Mouse (Mus musculus) embryonic facial prominence, embryonic 15.5 days (tissue): ENCODE results near the gene Sertad1. TPM values are rescaled to one million over a fixed set of nuclear protein-coding genes. Genes with fewer than 3 reads are reported as not detected.
A peak's percentile ranks its signal among the peaks of the same experiment; 100 is the strongest.

Experiments
- ATAC-seq: fragments of 200-750 bp; cut with Nextera tagmentation; 2 replicates; pipeline ENCODE4 v1.8.0; 2017; ENCODE audit warnings: low read depth, moderate TSS enrichment; ENCODE audit not compliant: insufficient number of reproducible peaks, low FRiP score, low TSS enrichment
- H3K27ac ChIP-seq: fragments of 300-500 bp; sonication (generic); replicated peaks from 2 replicates; pipeline ENCODE4 v1.5.1; 2015; ENCODE audit warnings: mild to moderate bottlenecking, inconsistent platforms
- H3K27me3 ChIP-seq: fragments of 300-500 bp; sonication (generic); 2 replicates; pipeline ENCODE4 v1.6.1; 2015; ENCODE audit warnings: inconsistent platforms
- H3K36me3 ChIP-seq: fragments of 300-500 bp; sonication (generic); 2 replicates; pipeline ENCODE4 v1.6.1; 2015; ENCODE audit warnings: mild to moderate bottlenecking, inconsistent platforms
- H3K4me1 ChIP-seq: fragments of 300-500 bp; sonication (generic); 2 replicates; pipeline ENCODE4 v1.6.1; 2015; ENCODE audit warnings: inconsistent platforms
- H3K4me2 ChIP-seq: fragments of 300-500 bp; sonication (generic); replicated peaks from 2 replicates; pipeline ENCODE4 v1.6.1; 2015; ENCODE audit warnings: mild to moderate bottlenecking, inconsistent platforms
- H3K4me3 ChIP-seq: fragments of 300-500 bp; sonication (generic); replicated peaks from 2 replicates; pipeline ENCODE4 v1.5.1; 2015; ENCODE audit warnings: mild to moderate bottlenecking, inconsistent platforms
- H3K9ac ChIP-seq: fragments of 300-500 bp; sonication (generic); 2 replicates; pipeline ENCODE4 v1.6.1; 2015; ENCODE audit warnings: inconsistent platforms
- H3K9me3 ChIP-seq: fragments of 300-500 bp; sonication (generic); replicated peaks from 2 replicates; pipeline ENCODE4 v1.6.1; 2016; ENCODE audit warnings: inconsistent platforms
- WGBS: fragments of 180-500 bp; shearing (Covaris S2); methylation state at CpG from one replicate; pipeline ENCODE4 v1.1.7; 2015; 5-methylcytosine and 5-hydroxymethylcytosine counted together
- polyA plus RNA-seq: library from polyadenylated mRNA; unstranded; fragments of >200 nt; fragmentation: Nextera tagmentation; extraction: Ambion mirVana; gene quantifications from 2 replicates; pipeline ENCODE4 v1.2.1, GENCODE M21; 2015

Sertad1 gene
- polyA plus RNA-seq, 1 experiment from 2014 or later = 41.7 TPM

DNA sequence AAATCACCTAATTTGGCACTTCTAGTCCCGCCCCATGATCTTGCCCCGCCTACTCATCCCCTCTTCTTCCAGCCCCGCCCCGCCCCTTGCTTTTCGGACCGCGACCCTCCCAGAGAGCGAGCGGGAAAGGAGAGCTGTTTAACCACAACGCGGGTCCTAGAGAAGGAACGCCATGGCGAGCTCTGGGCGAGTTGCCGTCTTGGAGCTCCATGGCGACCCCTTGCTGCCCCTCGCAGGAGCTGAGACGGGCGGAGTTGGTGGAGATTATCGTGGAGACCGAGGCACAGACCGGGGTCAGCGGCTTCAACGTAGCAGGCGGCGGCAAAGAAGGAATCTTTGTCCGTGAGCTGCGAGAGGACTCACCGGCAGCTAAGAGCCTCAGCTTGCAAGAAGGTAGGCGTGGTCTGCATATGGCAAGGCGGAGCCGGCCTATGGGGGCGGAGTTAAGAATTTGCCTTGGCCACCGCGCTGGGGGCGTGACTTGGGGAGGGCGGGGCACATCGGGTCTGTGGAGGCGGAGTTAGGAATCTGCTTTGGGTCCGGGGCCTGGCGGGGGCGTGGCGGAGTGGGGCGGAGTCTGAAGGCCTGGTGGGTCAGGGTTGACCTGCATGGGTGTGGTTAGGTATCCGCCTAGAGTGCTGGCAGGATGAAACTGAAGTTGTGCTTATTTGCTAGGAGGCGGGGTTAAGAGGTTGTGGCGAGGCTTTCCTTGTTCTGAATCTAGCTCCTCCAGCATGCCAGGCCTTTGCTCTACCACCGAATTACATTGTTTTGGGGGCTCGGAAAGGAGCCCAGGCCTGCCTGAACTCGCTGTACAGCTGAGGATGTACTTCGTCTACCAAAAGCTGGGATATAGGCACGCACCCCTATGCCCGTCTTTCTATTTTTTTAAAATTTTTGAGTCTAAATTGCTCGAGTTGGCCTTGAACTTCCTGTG, 21.3 kb downstream of the Sertad1 start:
- no peaks in the 10 kb centered on the region for H3K36me3 ChIP-seq
- H3K27me3 ChIP-seq = no peaks in the 10 kb centered on the region
- peak overlapping the region; percentile 60 for H3K9ac ChIP-seq
- peak overlapping the region; percentile 66 for H3K4me3 ChIP-seq
- H3K27ac ChIP-seq = peak overlapping the region; percentile 100
- peaks cover 16% of the 10 kb centered on the region for H3K4me1 ChIP-seq
- peak overlapping the region; percentile 81 for H3K4me2 ChIP-seq
- peak; percentile 92 for ATAC-seq
- under 1% methylated on average over 54 of the region's 54 CpGs for WGBS
- no peaks in the 10 kb centered on the region for H3K9me3 ChIP-seq

DNA sequence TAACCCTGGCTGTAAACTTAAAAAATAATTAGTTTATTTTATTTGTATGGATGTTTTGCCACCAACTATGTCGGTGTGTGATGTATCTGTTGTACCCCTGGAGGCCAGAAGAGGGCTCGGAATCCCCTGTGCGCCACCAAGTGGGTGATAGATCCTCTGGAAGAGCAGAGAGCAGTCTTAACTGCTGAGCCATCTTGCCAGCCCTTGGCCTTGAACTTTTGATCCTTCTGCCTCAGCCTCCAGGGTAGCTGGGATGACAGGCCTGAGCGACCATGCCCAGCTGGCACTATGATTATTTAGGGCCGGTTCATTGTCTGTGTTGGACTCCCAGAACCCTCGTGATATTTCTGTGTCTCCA, 21.9 kb downstream of the Sertad1 start:
- Histone ChIP-seq H3K4me2 (peak overlapping the region; percentile 81), H3K4me1 (peaks cover 16% of the 10 kb centered on the region), H3K27me3 (no peaks in the 10 kb centered on the region), H3K4me3 (peak overlapping the region; percentile 66), H3K27ac (peak overlapping the region; percentile 100), H3K9me3 (no peaks in the 10 kb centered on the region), H3K9ac (no peak overlapping the region), H3K36me3 (no peaks in the 10 kb centered on the region)
- no peak for ATAC-seq
- WGBS = 18% methylated on average over 6 of the region's 6 CpGs

DNA sequence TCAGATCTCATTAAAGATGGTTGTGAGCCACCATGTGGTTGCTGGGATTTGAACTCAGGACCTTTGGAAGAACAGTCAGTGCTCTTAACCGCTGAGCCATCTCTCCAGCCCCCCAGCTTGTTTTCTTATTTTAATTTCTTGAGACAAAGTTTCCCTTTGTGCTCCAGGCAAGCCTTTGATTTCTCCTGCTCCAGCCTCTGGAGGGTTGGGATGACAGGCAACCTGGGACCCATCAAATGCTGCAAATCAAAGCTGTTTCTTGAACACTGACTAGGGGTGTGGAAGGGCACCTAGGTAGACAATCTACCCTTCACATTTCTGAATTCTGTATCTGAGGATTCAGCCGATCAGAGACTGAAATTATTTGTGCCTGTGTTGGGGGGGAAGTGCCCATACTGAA, 24.1 kb downstream of the Sertad1 start:
- H3K36me3 ChIP-seq = no peaks in the 10 kb centered on the region
- no peak overlapping the region for H3K4me2 ChIP-seq
- no peaks in the 10 kb centered on the region for H3K27me3 ChIP-seq
- H3K9me3 ChIP-seq = no peaks in the 10 kb centered on the region
- ATAC-seq = no peak
- H3K9ac ChIP-seq = no peak overlapping the region
- no peak overlapping the region for H3K4me3 ChIP-seq
- peaks cover 16% of the 10 kb centered on the region for H3K4me1 ChIP-seq
- H3K27ac ChIP-seq = no peak overlapping the region
- 77% methylated on average over 2 of the region's 2 CpGs for WGBS

DNA sequence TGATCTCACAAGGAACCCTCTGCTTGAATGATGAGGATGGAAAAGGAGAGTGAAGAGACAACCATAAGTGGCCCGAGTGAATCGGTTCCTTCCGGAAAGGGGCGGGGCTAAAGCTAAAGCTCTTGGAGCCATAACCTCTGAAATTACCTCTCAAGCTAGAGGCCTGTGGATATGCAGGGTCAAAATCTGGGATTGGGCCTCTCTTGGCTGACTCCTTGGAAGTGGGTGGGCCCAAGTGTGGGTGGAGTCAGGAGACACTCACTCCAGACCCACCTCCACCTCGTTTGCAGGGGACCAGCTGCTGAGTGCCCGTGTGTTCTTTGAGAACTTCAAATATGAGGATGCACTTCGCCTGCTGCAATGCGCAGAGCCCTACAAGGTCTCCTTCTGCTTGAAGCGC, 28.3 kb downstream of the Sertad1 start:
- 75% methylated on average over 9 of the region's 9 CpGs for WGBS
- Histone ChIP-seq H3K27ac (no peak overlapping the region), H3K4me2 (no peak overlapping the region), H3K9ac (no peak overlapping the region), H3K9me3 (no peaks in the 10 kb centered on the region), H3K36me3 (no peaks in the 10 kb centered on the region; the same call in 1 of the 2 replicates), H3K27me3 (no peaks in the 10 kb centered on the region), H3K4me1 (no peaks in the 10 kb centered on the region), H3K4me3 (no peak overlapping the region)
- ATAC-seq = no peak

DNA sequence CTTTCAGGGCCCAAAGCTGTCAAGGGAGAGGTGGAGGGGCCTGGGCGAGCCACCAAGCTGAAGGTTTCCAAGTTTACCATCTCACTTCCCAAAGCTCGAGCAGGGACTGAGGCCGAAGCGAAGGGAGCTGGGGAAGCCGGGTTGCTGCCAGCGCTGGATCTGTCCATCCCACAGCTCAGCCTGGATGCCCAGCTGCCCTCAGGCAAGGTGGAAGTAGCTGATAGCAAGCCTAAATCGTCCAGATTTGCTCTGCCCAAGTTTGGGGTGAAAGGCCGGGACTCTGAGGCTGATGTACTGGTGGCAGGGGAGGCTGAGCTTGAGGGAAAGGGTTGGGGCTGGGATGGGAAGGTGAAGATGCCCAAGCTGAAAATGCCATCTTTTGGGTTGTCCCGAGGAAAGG, 31.6 kb downstream of the Sertad1 start:
- Histone ChIP-seq H3K4me3 (no peak overlapping the region), H3K9me3 (no peaks in the 10 kb centered on the region), H3K4me1 (no peaks in the 10 kb centered on the region), H3K4me2 (no peak overlapping the region), H3K36me3 (no peaks in the 10 kb centered on the region; the same call in 1 of the 2 replicates), H3K9ac (no peak overlapping the region), H3K27ac (no peak overlapping the region), H3K27me3 (no peaks in the 10 kb centered on the region)
- WGBS = 82% methylated on average over 9 of the region's 9 CpGs
- no peak for ATAC-seq

DNA sequence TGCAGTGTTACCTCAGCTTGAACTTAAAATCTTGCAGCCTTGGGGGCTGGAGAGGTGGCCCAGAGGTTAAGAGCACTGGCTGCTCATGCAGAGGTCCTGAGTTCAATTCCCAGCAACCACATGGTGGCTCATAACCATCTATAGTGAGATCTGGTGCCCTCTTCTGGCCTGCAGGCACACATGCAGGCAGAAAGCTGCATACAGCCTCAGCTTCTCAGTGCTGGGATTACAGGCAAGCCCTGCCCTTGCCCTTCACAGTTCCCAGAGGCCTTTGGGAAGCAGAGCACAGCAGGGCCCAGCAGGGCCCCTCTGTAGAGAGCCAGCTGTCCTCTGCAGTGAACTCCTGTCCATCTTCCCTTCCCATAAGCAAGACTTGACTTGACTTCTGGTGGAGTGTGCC, 33.4 kb downstream of the Sertad1 start:
- no peak for ATAC-seq
- no peak overlapping the region for H3K4me2 ChIP-seq
- H3K9me3 ChIP-seq = no peaks in the 10 kb centered on the region
- no peak overlapping the region for H3K9ac ChIP-seq
- no peaks in the 10 kb centered on the region; the same call in 1 of the 2 replicates for H3K36me3 ChIP-seq
- H3K4me1 ChIP-seq = no peaks in the 10 kb centered on the region
- no peaks in the 10 kb centered on the region for H3K27me3 ChIP-seq
- no peak overlapping the region for H3K27ac ChIP-seq
- H3K4me3 ChIP-seq = no peak overlapping the region

DNA sequence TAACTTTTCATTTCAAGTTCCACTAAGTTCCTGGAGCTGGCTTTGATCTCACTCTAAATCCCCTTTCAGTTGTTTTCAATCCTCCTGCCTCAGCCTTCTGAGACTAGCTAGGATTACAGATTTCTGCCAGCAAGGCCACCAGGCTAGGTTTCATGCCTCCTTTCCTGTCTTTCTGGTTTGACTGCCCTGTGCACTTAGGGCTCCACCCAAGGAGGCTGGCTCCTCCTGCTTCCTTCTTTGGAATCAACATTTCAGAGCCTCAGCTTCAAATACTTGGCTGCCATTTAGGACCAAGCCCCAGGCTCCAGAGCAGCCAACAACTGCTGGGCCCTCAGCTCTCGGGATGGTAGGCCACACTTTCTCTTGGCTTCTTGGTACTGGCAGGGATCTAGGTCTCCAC, 33.9 kb downstream of the Sertad1 start:
- Histone ChIP-seq H3K4me2 (no peak overlapping the region), H3K9ac (no peak overlapping the region), H3K27ac (no peak overlapping the region), H3K9me3 (no peaks in the 10 kb centered on the region), H3K4me1 (no peaks in the 10 kb centered on the region), H3K4me3 (no peak overlapping the region), H3K27me3 (no peaks in the 10 kb centered on the region), H3K36me3 (no peaks in the 10 kb centered on the region; the same call in 1 of the 2 replicates)
- no peak for ATAC-seq
- 54% methylated on average over 1 of the region's 1 CpGs for WGBS

DNA sequence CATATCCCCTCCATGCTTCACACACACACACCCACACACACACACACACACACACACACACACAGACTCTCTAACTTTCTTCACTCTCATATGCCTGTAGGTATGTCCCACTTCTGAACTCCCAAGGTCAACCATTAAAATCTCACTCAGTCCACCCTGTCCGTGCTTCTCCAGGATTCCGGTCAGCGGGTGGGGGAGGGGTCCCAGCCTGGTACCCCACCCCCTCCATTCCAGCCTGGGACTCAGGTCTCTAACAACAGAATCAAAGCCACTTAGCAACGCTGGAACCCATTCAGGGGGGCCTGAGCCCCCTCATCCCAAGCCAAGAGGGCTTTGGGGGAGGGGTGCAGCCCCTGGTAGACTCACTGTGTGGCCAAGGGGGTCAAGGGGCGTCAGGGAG, 36.3 kb downstream of the Sertad1 start, which contains the start of gene Hipk4:
TSS of gene Hipk4 (plus strand) at position 301 of the 400 bp plus-strand sequence.
- 62% methylated on average over 5 of the region's 5 CpGs for WGBS
- Histone ChIP-seq H3K27me3 (no peaks in the 10 kb centered on the region), H3K4me2 (no peak within 1 kb of the TSS), H3K36me3 (no peaks in the 10 kb centered on the region; the same call in 1 of the 2 replicates), H3K27ac (no peak within 1 kb of the TSS), H3K4me3 (no peak within 1 kb of the TSS), H3K9ac (no peak within 1 kb of the TSS), H3K4me1 (peaks cover 5% of the 10 kb centered on the region), H3K9me3 (no peaks in the 10 kb centered on the region)
- ATAC-seq = no peak

DNA sequence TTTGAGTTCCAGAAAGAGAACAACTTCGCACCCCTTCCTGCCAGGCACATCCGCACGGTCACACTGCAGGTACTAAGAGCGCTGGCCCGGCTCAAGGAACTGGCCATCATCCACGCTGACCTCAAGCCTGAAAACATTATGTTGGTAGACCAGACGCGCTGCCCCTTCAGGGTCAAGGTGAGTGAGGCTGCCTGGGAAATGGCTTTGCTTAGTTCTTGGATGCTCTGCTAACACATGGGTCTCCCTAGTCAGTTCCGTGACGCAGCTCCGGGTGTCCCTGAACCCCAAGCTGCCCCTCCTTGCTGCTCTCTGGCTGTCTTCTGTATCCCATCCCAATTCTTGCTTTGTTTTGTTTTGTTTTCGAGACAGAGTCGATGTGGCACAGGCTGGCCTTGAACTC, 37.1 kb downstream of the Sertad1 start:
- Histone ChIP-seq H3K9me3 (no peaks in the 10 kb centered on the region), H3K4me1 (peaks cover 5% of the 10 kb centered on the region), H3K9ac (no peak overlapping the region), H3K27ac (no peak overlapping the region), H3K4me2 (no peak overlapping the region), H3K36me3 (no peaks in the 10 kb centered on the region), H3K27me3 (no peaks in the 10 kb centered on the region), H3K4me3 (no peak overlapping the region)
- no peak for ATAC-seq
- 95% methylated on average over 13 of the region's 13 CpGs for WGBS

DNA sequence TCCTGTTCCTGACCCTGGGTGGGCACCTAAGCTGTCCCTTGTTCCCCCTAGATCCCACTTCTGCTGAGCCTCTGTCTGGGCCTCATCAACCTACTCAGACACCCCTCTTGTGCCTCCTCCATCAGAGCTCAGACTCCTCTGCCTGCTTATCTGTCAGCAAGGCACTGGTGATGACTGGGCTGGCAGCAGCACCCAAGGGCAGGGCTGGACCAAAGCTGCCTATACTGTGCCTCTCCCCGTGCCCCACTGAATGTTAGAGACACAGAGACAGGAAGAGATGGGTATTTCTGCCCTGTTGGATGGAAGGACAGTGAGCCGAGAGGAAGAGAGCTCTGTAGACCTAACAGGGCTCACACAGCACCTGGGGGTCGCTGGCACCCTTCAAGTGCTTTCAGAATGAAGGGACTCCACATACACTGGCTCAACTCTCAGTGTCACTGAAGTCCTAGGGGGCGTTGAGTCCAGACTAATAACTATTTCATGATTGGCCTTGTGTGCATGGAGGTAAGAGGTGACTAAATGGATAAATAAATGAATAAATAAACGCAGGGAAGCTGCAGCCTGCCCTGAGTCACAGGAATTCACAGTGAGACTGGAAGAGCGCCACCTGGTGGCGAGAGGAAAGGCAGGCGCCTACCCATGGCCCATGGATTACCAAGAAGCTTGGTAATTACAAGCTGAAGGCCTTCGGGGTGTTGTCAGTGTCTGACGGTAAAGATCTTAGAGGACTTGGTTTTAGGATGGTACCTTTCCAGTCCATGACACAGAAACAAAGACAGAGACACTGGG, 39.5 kb downstream of the Sertad1 start:
- Histone ChIP-seq H3K4me1 (peaks cover 5% of the 10 kb centered on the region), H3K4me3 (no peak overlapping the region), H3K36me3 (peaks cover 8% of the 10 kb centered on the region; the same call in 1 of the 2 replicates), H3K4me2 (no peak overlapping the region), H3K9me3 (no peaks in the 10 kb centered on the region), H3K9ac (no peak overlapping the region), H3K27me3 (no peaks in the 10 kb centered on the region), H3K27ac (no peak overlapping the region)
- no peak for ATAC-seq
- WGBS = 20% methylated on average over 10 of the region's 10 CpGs

DNA sequence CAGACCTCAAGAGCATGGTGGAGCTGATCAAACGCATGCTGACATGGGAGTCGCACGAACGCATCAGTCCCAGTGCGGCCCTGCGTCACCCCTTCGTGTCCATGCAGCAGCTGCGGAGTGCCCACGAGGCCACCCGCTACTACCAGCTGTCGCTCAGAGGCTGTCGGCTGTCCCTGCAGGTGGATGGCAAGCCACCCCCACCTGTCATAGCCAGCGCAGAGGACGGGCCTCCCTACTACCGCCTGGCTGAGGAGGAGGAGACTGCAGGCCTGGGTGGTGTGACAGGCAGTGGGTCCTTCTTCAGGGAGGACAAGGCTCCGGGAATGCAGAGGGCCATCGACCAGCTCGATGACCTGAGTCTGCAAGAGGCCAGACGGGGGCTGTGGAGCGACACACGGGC, 42.4 kb downstream of the Sertad1 start:
- Histone ChIP-seq H3K4me3 (no peak overlapping the region), H3K36me3 (peaks cover 30% of the 10 kb centered on the region), H3K4me1 (peaks cover 5% of the 10 kb centered on the region), H3K9me3 (no peaks in the 10 kb centered on the region), H3K4me2 (no peak overlapping the region), H3K27me3 (no peaks in the 10 kb centered on the region), H3K9ac (no peak overlapping the region), H3K27ac (no peak overlapping the region)
- ATAC-seq = no peak
- 75% methylated on average over 21 of the region's 21 CpGs for WGBS
